Mouse (Mus musculus) hindbrain, embryonic 15.5 days (tissue): ENCODE data around the gene Tbc1d2b. TPM values are rescaled to one million over a fixed set of nuclear protein-coding genes. Genes with fewer than 3 reads are reported as not detected.

Source experiments
- ATAC-seq: fragments of 200-750 bp; cut with Nextera tagmentation; 2 replicates; pipeline ENCODE4 v1.8.0; 2017; ENCODE audit warnings: low read depth, moderate number of reproducible peaks, moderate TSS enrichment; ENCODE audit not compliant: low FRiP score
- H3K27ac ChIP-seq: fragments of 300-500 bp; sonication (generic); replicated peaks from 2 replicates; pipeline ENCODE4 v1.5.1; 2015; ENCODE audit warnings: mild to moderate bottlenecking, inconsistent platforms
- H3K27me3 ChIP-seq: fragments of 300-500 bp; sonication (generic); 2 replicates; pipeline ENCODE4 v1.6.1; 2015; ENCODE audit warnings: control low read depth, inconsistent platforms
- H3K36me3 ChIP-seq: fragments of 300-500 bp; sonication (generic); 2 replicates; pipeline ENCODE4 v1.6.1; 2015; ENCODE audit warnings: control low read depth, inconsistent platforms
- H3K4me1 ChIP-seq: fragments of 300-500 bp; sonication (generic); replicated peaks from 2 replicates; pipeline ENCODE4 v1.6.1; 2015; ENCODE audit warnings: control low read depth, inconsistent platforms
- H3K4me2 ChIP-seq: fragments of 300-500 bp; sonication (generic); 2 replicates; pipeline ENCODE4 v1.6.1; 2015; ENCODE audit warnings: moderate library complexity, mild to moderate bottlenecking, inconsistent platforms
- H3K4me3 ChIP-seq: fragments of 300-500 bp; sonication (generic); 2 replicates; pipeline ENCODE4 v1.5.1; 2015; ENCODE audit warnings: mild to moderate bottlenecking, inconsistent platforms
- H3K9ac ChIP-seq: fragments of 300-500 bp; sonication (generic); 2 replicates; pipeline ENCODE4 v1.6.1; 2015; ENCODE audit warnings: inconsistent platforms
- H3K9me3 ChIP-seq: fragments of 300-500 bp; sonication (generic); 2 replicates; pipeline ENCODE4 v1.6.1; 2016; ENCODE audit warnings: control low read depth, inconsistent platforms
- WGBS: fragments of 180-500 bp; shearing (Covaris S2); methylation state at CpG from one replicate; pipeline ENCODE4 v1.1.7; 2015; 5-methylcytosine and 5-hydroxymethylcytosine counted together
- polyA plus RNA-seq: library from polyadenylated mRNA; unstranded; fragments of >200 nt; fragmentation: Nextera tagmentation; extraction: Ambion mirVana; gene quantifications from 2 replicates; pipeline ENCODE4 v1.2.1, GENCODE M21; 2015

Gene Tbc1d2b
- polyA plus RNA-seq, 1 experiment from 2014 or later, result 6.7 TPM

DNA sequence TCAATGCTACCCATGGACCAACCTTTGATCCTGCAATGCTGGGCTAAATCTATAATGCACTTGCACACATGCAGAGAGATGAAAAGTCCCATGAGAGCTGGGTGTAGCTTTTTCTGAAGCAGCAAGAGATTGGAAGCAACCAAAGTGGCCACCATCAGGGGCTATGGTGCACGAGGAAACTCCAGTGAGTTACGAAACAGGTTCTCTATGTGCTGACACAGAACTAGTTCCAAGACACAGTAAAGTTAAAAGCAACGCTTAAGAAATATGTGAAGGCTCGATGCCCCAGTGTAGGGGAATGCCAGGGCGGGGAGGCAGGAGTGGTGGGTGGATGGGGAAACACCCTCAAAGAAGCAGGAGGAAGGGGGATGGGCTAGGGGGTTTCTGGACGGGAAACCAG, 61.9 kb downstream of the Tbc1d2b start:
- H3K9ac ChIP-seq, result no peak overlapping the region
- WGBS, result 86% methylated on average over 6 of the region's 6 CpGs
- no peaks in the 10 kb centered on the region for H3K4me1 ChIP-seq
- ATAC-seq, result no peak
- no peaks in the 10 kb centered on the region for H3K9me3 ChIP-seq
- H3K27ac ChIP-seq, result no peak overlapping the region
- H3K4me2 ChIP-seq, result no peak overlapping the region
- H3K27me3 ChIP-seq, result no peaks in the 10 kb centered on the region
- H3K36me3 ChIP-seq, result peaks cover 25% of the 10 kb centered on the region
- H3K4me3 ChIP-seq, result no peak overlapping the region

DNA sequence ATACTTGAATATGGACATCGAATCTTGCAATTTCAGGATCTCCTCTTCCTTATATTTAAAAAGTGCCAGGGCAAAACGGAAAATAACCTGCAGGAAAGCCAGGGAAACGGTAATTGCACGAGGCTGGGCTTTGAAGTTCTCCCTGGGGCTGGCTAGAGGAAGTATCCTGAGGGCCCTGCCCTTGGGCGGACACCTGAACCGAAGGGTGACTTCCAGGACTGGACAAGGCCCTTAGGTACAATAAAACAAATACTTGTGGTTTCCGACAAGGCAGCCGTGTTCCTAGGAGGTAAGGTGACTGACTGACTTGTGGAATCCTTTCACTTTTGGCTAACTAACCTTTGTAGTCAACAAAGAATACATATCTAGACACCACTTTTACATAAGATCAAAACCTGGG, 62.8 kb downstream of the Tbc1d2b start:
- ATAC-seq, result no peak
- Histone ChIP-seq H3K27me3 (no peaks in the 10 kb centered on the region), H3K9me3 (no peaks in the 10 kb centered on the region), H3K4me3 (no peak overlapping the region), H3K9ac (no peak overlapping the region), H3K4me2 (no peak overlapping the region), H3K4me1 (no peaks in the 10 kb centered on the region), H3K36me3 (peaks cover 20% of the 10 kb centered on the region), H3K27ac (no peak overlapping the region)
- 93% methylated on average over 8 of the region's 8 CpGs for WGBS

DNA sequence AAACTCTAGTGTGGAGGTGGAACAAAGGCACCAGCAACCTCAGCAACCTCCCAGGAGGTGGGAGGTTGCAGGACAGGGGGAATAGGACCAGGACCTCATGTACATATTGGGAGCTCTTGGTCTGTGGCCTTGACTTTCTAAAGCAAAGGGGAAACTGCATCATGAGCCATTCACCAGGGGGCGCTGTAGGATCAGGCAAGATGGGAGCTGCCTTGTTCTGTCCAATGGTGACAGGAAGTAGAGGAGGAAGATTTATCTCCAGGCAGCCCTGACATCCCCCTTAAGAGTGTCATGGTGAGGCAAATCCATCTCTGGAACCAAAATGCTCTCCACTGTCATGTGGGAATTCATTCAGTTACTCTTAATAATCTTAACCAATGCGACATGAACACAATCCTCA, 64.1 kb downstream of the Tbc1d2b start:
- peak; percentile 49 for ATAC-seq
- H3K27me3 ChIP-seq, result no peaks in the 10 kb centered on the region
- H3K36me3 ChIP-seq, result peaks cover 20% of the 10 kb centered on the region; the same call in 1 of the 2 replicates
- no peak overlapping the region for H3K27ac ChIP-seq
- H3K4me2 ChIP-seq, result no peak overlapping the region
- 42% methylated on average over 2 of the region's 2 CpGs for WGBS
- no peak overlapping the region for H3K4me3 ChIP-seq
- H3K4me1 ChIP-seq, result no peaks in the 10 kb centered on the region
- H3K9me3 ChIP-seq, result no peaks in the 10 kb centered on the region
- no peak overlapping the region for H3K9ac ChIP-seq

DNA sequence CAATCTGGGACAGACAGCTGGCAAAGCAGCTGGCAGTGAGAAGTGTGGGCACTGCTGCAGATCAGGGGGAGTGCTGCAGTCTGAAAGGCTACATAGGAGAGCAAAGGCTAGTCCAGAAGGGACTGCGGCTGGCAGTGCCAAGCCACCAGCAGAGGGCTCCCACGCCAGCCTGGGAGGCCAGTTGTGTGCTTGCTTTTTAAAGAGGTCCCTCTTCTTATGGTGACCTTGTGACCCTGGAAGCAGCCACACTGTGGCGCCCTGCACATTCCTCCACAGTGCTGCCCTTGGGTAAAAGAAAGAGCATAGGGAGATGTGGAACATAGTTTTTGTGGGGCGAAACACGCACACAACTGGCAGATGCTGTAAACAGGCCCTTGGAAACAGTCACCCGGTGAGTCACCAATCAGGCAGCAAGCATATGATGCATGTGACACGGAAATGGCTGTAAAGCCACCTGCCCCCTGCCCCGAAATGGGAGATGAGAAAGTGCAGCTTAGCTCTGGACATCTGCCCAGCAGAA, 66.1 kb downstream of the Tbc1d2b start:
- no peak overlapping the region for H3K9ac ChIP-seq
- no peak overlapping the region for H3K4me2 ChIP-seq
- no peak overlapping the region for H3K27ac ChIP-seq
- H3K36me3 ChIP-seq, result peaks cover 19% of the 10 kb centered on the region; the same call in 1 of the 2 replicates
- no peaks in the 10 kb centered on the region for H3K9me3 ChIP-seq
- H3K4me3 ChIP-seq, result no peak overlapping the region
- no peaks in the 10 kb centered on the region for H3K4me1 ChIP-seq
- peak; percentile 16; the same call in 1 of the 2 replicates for ATAC-seq
- 58% methylated on average over 8 of the region's 8 CpGs for WGBS
- no peaks in the 10 kb centered on the region for H3K27me3 ChIP-seq

DNA sequence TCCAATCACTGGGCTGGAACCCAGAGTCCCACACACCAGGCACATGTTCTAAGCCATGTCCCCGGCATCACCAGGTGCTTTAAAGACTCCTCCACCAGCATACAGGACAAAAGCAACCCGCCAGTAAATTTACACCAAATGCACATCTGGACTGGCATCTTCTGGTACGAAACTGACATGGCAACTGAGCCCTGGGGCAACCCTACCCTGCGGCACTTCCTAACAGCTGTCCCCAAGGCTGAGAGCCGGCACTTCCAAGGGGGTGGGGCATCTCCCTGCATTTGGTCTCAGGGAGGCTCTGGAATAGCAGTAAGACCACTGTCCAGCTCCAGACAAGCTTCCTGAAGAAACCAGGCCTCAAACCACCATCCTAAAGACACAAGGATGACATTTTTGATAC, 67.4 kb downstream of the Tbc1d2b start:
- Histone ChIP-seq H3K27ac (no peak overlapping the region), H3K4me2 (no peak overlapping the region), H3K4me3 (no peak overlapping the region), H3K9me3 (no peaks in the 10 kb centered on the region), H3K36me3 (peaks cover 15% of the 10 kb centered on the region; the same call in 1 of the 2 replicates), H3K9ac (no peak overlapping the region), H3K4me1 (0 out of 2 replicates have a peak, but pooled peaks cover 3% of the 10 kb centered on the region), H3K27me3 (no peaks in the 10 kb centered on the region)
- ATAC-seq, result no peak
- WGBS, result 80% methylated on average over 5 of the region's 5 CpGs

DNA sequence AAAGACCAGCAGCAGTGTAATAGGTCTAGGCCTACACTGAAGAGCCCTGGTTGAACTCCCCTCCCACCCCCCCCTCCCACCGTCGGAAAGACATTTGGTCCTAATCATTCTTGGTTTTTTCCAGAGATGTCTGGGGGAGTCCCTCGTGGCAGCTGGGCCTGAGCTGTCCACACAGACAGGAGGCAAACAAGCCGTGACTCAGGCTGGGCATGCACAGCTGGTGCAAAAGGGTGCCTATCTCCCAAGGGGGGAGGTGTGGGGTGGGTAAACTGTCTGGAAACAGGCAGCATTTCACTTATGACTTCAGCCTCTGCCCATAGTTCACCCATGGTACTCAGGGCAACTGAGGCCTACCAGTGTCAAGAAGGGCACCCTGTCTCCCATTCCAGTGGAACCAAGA, 69.1 kb downstream of the Tbc1d2b start:
- no peak overlapping the region for H3K4me3 ChIP-seq
- 0 out of 2 replicates have a peak, but pooled peaks cover 3% of the 10 kb centered on the region for H3K4me1 ChIP-seq
- H3K27ac ChIP-seq, result no peak overlapping the region
- H3K4me2 ChIP-seq, result no peak overlapping the region
- no peaks in the 10 kb centered on the region for H3K9me3 ChIP-seq
- no peaks in the 10 kb centered on the region for H3K27me3 ChIP-seq
- H3K9ac ChIP-seq, result no peak overlapping the region
- H3K36me3 ChIP-seq, result peaks cover 15% of the 10 kb centered on the region; the same call in 1 of the 2 replicates
- ATAC-seq, result no peak
- WGBS, result 54% methylated on average over 4 of the region's 4 CpGs

DNA sequence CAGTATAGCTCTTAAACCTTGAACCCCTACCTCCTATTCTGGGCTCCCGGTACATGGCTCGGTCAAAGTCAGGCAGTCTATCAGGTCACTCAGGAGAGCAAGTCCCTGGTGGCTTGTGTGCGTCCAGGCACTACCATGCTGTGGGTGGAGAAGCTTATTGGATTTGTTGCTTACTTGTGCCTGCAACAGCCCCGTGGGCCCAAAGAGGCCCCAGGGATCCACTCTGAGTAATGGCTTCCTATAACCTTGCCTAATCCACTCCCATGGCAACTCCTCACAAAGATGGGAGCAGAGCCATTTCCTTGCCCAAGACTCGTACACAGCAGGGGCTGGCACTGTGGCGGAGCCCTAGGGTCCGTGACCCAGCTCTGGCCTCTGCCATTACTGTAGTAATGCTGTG, 69.5 kb downstream of the Tbc1d2b start:
- Histone ChIP-seq H3K36me3 (peaks cover 15% of the 10 kb centered on the region; the same call in 1 of the 2 replicates), H3K4me1 (0 out of 2 replicates have a peak, but pooled peaks cover 3% of the 10 kb centered on the region), H3K27me3 (no peaks in the 10 kb centered on the region), H3K4me2 (no peak overlapping the region), H3K4me3 (no peak overlapping the region), H3K9ac (no peak overlapping the region), H3K9me3 (no peaks in the 10 kb centered on the region), H3K27ac (no peak overlapping the region)
- no peak for ATAC-seq
- WGBS, result 80% methylated on average over 7 of the region's 7 CpGs

DNA sequence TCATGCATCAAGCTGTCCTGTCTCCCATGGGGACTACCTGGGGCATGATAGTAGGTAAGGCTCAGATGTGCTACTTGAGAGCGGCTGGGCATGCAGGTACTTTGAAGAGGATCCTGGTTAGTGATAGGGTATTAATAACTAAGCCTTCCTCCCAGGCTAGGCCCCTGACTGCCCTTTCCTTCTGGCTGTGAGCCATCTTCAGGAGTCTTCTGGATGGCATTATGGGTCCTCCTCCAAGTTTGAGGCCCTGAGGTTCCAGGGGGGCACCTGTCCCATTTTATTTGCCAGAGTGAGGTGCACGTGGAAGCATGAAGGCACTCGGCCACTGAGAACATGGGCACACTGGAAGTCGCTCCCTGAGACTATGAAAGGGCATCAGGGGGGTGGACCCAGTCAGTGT, 70.1 kb downstream of the Tbc1d2b start:
- H3K36me3 ChIP-seq, result 0 out of 2 replicates have a peak, but pooled peaks cover 12% of the 10 kb centered on the region

DNA sequence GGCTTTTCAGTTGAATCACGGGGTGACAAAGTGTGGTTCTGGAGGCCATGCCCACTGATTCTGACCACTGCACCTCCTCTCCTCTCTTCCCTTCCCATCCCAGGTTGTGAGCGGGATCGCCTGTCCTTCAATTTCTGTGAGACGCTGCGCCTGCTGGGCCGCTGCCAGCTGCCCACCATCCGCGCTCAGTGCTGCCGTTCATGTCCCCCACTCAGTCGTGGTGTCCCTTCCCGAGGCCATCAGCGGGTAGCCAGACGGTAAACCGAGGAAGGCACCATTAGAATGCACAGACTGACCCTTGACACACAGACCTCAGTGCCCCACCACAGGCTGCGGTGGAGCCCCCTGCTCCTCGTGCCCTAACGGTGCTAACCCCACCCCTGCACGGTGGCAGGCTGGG, 71.0 kb downstream of the Tbc1d2b start:
- H3K9ac ChIP-seq, result no peak overlapping the region
- H3K27ac ChIP-seq, result no peak overlapping the region
- no peak overlapping the region for H3K4me3 ChIP-seq
- H3K27me3 ChIP-seq, result no peaks in the 10 kb centered on the region
- H3K4me2 ChIP-seq, result no peak overlapping the region
- 0 out of 2 replicates have a peak, but pooled peaks cover 3% of the 10 kb centered on the region for H3K4me1 ChIP-seq
- no peaks in the 10 kb centered on the region for H3K9me3 ChIP-seq
- ATAC-seq, result no peak
- 92% methylated on average over 18 of the region's 18 CpGs for WGBS
- 0 out of 2 replicates have a peak, but pooled peaks cover 12% of the 10 kb centered on the region for H3K36me3 ChIP-seq

More for the DNA sequence above, 70.1 kb downstream of the Tbc1d2b start:
- Histone ChIP-seq H3K4me3 (no peak overlapping the region), H3K4me2 (no peak overlapping the region), H3K9me3 (no peaks in the 10 kb centered on the region), H3K4me1 (0 out of 2 replicates have a peak, but pooled peaks cover 3% of the 10 kb centered on the region), H3K27me3 (no peaks in the 10 kb centered on the region), H3K9ac (no peak overlapping the region), H3K27ac (no peak overlapping the region)
- WGBS, result 96% methylated on average over 4 of the region's 4 CpGs
- ATAC-seq, result no peak

DNA sequence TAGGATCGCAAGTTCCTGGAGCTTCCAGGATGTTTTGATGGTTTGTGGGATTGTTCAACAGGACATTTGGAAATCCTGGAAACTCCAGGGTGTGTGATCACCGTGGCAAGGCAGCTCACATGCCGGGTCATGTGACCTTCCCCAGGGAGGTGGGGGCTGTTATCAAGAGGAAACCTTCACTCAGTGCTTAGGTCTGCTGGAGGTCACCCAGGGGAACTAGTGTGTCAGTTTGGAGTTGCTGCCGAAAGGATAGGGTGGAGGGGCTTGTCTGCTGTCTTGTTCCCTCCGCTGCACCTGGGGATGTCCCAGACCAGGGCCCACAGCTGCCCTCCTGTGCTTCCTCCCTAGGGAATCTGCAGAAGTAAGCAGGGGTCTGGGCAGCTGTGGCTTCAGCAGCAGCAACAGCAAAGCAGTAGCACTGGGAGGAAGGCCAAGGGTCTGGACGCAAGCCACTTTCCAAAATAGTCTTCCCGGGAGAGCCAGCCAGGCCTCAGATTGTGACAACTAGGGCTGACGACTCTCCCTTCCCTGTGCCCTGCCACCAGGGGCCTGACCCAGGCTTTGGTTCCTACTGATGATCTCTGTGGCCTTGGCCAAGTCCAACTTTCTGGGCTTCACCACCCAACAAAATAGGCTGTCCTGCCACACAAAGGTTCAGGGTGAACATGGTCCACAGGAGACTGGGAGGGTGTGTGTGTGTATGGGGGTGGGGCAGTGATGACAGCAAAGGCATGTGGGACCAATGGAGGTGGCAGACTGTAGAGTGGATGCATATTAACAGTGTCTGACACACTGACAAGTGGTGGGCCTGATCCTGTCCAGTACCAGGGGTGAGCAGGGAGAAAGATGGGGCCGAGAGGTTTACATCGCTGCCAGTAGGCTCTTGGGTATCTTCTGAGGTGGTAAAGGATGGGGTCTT, 71.8 kb downstream of the Tbc1d2b start:
- 71% methylated on average over 10 of the region's 10 CpGs for WGBS
- 0 out of 2 replicates have a peak, but pooled peaks cover 5% of the 10 kb centered on the region for H3K36me3 ChIP-seq
- no peak overlapping the region for H3K4me3 ChIP-seq
- no peak for ATAC-seq
- no peak overlapping the region for H3K4me2 ChIP-seq
- H3K9me3 ChIP-seq, result no peaks in the 10 kb centered on the region
- no peak overlapping the region for H3K27ac ChIP-seq
- 0 out of 2 replicates have a peak, but pooled peaks cover 3% of the 10 kb centered on the region for H3K4me1 ChIP-seq
- H3K9ac ChIP-seq, result no peak overlapping the region
- no peaks in the 10 kb centered on the region for H3K27me3 ChIP-seq

DNA sequence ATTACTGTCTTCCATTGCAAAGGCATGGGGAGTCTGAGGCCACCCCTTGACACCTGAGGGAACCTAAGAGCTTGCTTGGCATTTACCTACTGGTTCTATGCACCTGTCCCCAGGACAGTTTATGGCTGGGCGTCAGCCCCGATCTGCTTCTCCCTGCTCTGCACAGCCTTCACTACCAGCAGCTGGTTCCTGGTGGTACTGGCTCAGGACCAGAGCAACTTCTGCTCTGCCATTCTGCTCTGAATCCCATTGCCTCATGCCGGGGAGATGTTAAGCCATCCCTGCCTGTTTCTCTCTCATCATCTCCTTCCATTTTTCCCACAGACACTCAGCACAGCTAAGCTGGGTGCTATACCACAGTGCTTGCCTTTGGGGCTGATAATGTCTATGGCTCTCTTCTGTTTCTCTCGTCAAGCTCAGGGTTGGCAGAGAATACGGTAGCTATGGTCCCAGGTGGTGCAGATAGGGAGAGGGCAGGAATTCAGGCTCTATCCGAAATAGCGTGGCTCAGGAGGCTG, 72.7 kb downstream of the Tbc1d2b start:
- Histone ChIP-seq H3K4me2 (no peak overlapping the region), H3K27me3 (no peaks in the 10 kb centered on the region), H3K4me1 (0 out of 2 replicates have a peak, but pooled peaks cover 3% of the 10 kb centered on the region), H3K4me3 (no peak overlapping the region), H3K9ac (no peak overlapping the region), H3K9me3 (no peaks in the 10 kb centered on the region), H3K27ac (no peak overlapping the region), H3K36me3 (peaks cover 6% of the 10 kb centered on the region; the same call in 1 of the 2 replicates)
- ATAC-seq, result no peak
- 88% methylated on average over 7 of the region's 7 CpGs for WGBS

DNA sequence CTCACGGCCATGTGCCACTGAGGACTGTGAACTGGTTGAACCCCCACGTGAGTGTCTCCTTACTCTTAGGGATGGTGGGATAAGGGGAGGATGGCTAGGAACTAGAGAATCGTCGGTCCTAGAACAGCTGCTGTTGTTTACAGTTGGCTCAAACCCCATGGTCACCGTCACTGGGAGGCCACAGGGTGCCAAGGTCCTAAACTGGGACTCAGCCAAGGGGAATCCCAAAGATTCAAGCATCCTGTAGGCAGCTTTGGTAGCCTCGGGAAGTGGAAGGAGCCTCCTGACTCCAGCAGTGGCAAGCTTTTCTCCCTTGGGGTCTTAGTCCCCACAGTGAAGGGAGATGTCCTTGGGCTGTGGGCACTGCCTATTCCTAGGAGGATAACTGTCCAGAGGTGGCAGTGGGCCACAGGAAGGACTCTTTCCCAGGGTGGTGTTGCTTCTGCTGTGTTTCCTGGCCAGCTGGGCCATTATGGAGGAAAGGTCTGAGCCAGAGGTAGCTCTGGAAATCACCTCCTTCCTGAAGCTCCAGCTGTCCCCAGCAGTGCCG, 73.4 kb downstream of the Tbc1d2b start:
- Histone ChIP-seq H3K27me3 (no peaks in the 10 kb centered on the region), H3K4me3 (no peak overlapping the region), H3K9me3 (no peaks in the 10 kb centered on the region), H3K4me1 (0 out of 2 replicates have a peak, but pooled peaks cover 3% of the 10 kb centered on the region), H3K27ac (no peak overlapping the region), H3K36me3 (peaks cover 8% of the 10 kb centered on the region; the same call in 1 of the 2 replicates), H3K4me2 (no peak overlapping the region), H3K9ac (no peak overlapping the region)
- WGBS, result 86% methylated on average over 7 of the region's 7 CpGs
- no peak for ATAC-seq
